Mouse (Mus musculus) MEL (cell line): ENCODE measurements around the gene Zfp566. TPM values are rescaled to one million over a fixed set of nuclear protein-coding genes. Genes with fewer than 3 reads are reported as not detected.

ENCODE experiments used
- DNase-seq: peaks from one replicate; pipeline ENCODE4 v3.0.0; 2011; ENCODE audit warnings: low read depth, low spot score
- H3K27ac ChIP-seq: 2 replicates; pipeline ENCODE4 v1.5.1; 2012; ENCODE audit warnings: low read depth, mild to moderate bottlenecking, control low read depth, low read length, moderate library complexity; ENCODE audit not compliant: control insufficient read depth
- H3K27me3 ChIP-seq, 2 experiments: fragments of 150-350 bp in 1 of 2; sonication (generic) in 1 of 2; 2 replicates each; pipeline ENCODE4 v1.6.1; 2012; ENCODE audit warnings: low read length in 2 of 2, mild to moderate bottlenecking in 2 of 2, improper control_type of control experiment in 1 of 2, moderate library complexity in 1 of 2; ENCODE audit not compliant: insufficient read depth in 2 of 2, control insufficient read depth in 1 of 2
- H3K36me3 ChIP-seq, 2 experiments: 2 replicates each; pipeline ENCODE4 v1.6.1; 2012 to 2014; ENCODE audit warnings: low read length in 2 of 2, improper control_type of control experiment in 1 of 2, inconsistent platforms in 1 of 2, mild to moderate bottlenecking in 1 of 2; ENCODE audit not compliant: insufficient read depth in 2 of 2, control insufficient read depth in 1 of 2
- H3K4me1 ChIP-seq, 2 experiments: fragments of 150-350 bp in 1 of 2; sonication (generic) in 1 of 2; 2 replicates each; pipeline ENCODE4 v1.6.1; 2012; ENCODE audit warnings: low read length in 2 of 2, improper control_type of control experiment in 1 of 2, mild to moderate bottlenecking in 1 of 2; ENCODE audit not compliant: insufficient read depth in 2 of 2, control insufficient read depth in 1 of 2
- H3K4me3 ChIP-seq, 2 experiments: fragments of 150-350 bp in 1 of 2; sonication (generic) in 1 of 2; 2 replicates each; pipeline ENCODE4 v1.5.1; 2012; ENCODE audit warnings: low read depth in 2 of 2, low read length in 2 of 2, mild to moderate bottlenecking in 2 of 2, moderate library complexity in 2 of 2, control low read depth in 1 of 2, improper control_type of control experiment in 1 of 2; ENCODE audit not compliant: control insufficient read depth in 1 of 2, insufficient read depth in 1 of 2
- H3K79me2 ChIP-seq: 2 replicates; pipeline ENCODE4 v1.6.1; 2012; ENCODE audit warnings: mild to moderate bottlenecking, low read length, moderate library complexity; ENCODE audit not compliant: control insufficient read depth, poor library complexity, insufficient read depth
- H3K9ac ChIP-seq: 2 replicates; pipeline ENCODE4 v1.6.1; 2012; ENCODE audit warnings: low read depth, mild to moderate bottlenecking, control low read depth, low read length, moderate library complexity; ENCODE audit not compliant: control insufficient read depth, poor library complexity, severe bottlenecking
- H3K9me3 ChIP-seq: fragments of 150-350 bp; sonication (generic); replicated peaks from 2 replicates; pipeline ENCODE4 v1.6.1; 2012; ENCODE audit warnings: mild to moderate bottlenecking, low read length, improper control_type of control experiment, moderate library complexity; ENCODE audit not compliant: insufficient read depth
- CHD1 ChIP-seq: IDR thresholded peaks from 2 replicates; pipeline ENCODE4 v1.6.1; 2012; ENCODE audit warnings: low read depth, mild to moderate bottlenecking, inconsistent platforms, low read length, improper control_type of control experiment
- CHD2 ChIP-seq: IDR thresholded peaks from 2 replicates; pipeline ENCODE4 v1.6.1; 2011; ENCODE audit warnings: low read length, improper control_type of control experiment
- ELF1 ChIP-seq: IDR thresholded peaks from 2 replicates; pipeline ENCODE4 v1.6.1; 2014; ENCODE audit warnings: low read depth, mild to moderate bottlenecking, inconsistent platforms, low read length, improper control_type of control experiment, moderate library complexity
- EP300 ChIP-seq, 2 experiments: IDR thresholded peaks; 2 replicates each; pipeline ENCODE4 v1.6.1; 2011; ENCODE audit warnings: improper control_type of control experiment in 2 of 2, low read length in 2 of 2, low read depth in 1 of 2, mild to moderate bottlenecking in 1 of 2
- ETS1 ChIP-seq: IDR thresholded peaks from 2 replicates; pipeline ENCODE4 v1.6.1; 2012; ENCODE audit warnings: low read depth, mild to moderate bottlenecking, inconsistent platforms, low read length, improper control_type of control experiment, moderate library complexity
- GABPA ChIP-seq: IDR thresholded peaks from 2 replicates; pipeline ENCODE4 v1.6.1; 2012; ENCODE audit warnings: low read depth, mild to moderate bottlenecking, inconsistent platforms, low read length, improper control_type of control experiment, moderate library complexity
- GATA1 ChIP-seq: IDR thresholded peaks from 2 replicates; pipeline ENCODE4 v1.6.1; 2011; ENCODE audit warnings: low read depth, low read length, improper control_type of control experiment
- HCFC1 ChIP-seq: IDR thresholded peaks from 2 replicates; pipeline ENCODE4 v1.6.1; 2012; ENCODE audit warnings: low read depth, mild to moderate bottlenecking, inconsistent platforms, low read length, improper control_type of control experiment, moderate library complexity
- JUND ChIP-seq: IDR thresholded peaks from 2 replicates; pipeline ENCODE4 v1.6.1; 2011; ENCODE audit warnings: low read depth, mild to moderate bottlenecking, improper control_type of control experiment, low read length
- KAT2A ChIP-seq: conservative IDR thresholded peaks from 2 replicates; pipeline ENCODE4 v1.6.1; 2012; ENCODE audit warnings: low read depth, low read length, improper control_type of control experiment, inconsistent platforms
- MAFK ChIP-seq: IDR thresholded peaks from 2 replicates; pipeline ENCODE4 v1.6.1; 2011; ENCODE audit warnings: low read depth, mild to moderate bottlenecking, low read length, improper control_type of control experiment, borderline replicate concordance
- MAX ChIP-seq: IDR thresholded peaks from 2 replicates; pipeline ENCODE4 v1.6.1; 2011; ENCODE audit warnings: low read length, improper control_type of control experiment
- MAZ ChIP-seq: IDR thresholded peaks from 2 replicates; pipeline ENCODE4 v1.6.1; 2012; ENCODE audit warnings: low read depth, mild to moderate bottlenecking, inconsistent platforms, low read length, improper control_type of control experiment
- MEF2A ChIP-seq: IDR thresholded peaks from 2 replicates; pipeline ENCODE4 v1.6.1; 2014; ENCODE audit warnings: low read depth, mild to moderate bottlenecking, inconsistent platforms, low read length, improper control_type of control experiment; ENCODE audit not compliant: poor library complexity, insufficient replicate concordance, severe bottlenecking; ENCODE audit errors: extremely low read depth
- MXI1 ChIP-seq: IDR thresholded peaks from 2 replicates; pipeline ENCODE4 v1.6.1; 2011; ENCODE audit warnings: mild to moderate bottlenecking, low read depth, low read length, improper control_type of control experiment
- MYB ChIP-seq: IDR thresholded peaks from 2 replicates; pipeline ENCODE4 v1.6.1; 2011; ENCODE audit warnings: mild to moderate bottlenecking, low read depth, low read length, improper control_type of control experiment
- NELFE ChIP-seq: IDR thresholded peaks from 2 replicates; pipeline ENCODE4 v1.6.1; 2011; ENCODE audit warnings: low read depth, low read length, improper control_type of control experiment
- NRF1 ChIP-seq: IDR thresholded peaks from 2 replicates; pipeline ENCODE4 v1.6.1; 2014; ENCODE audit warnings: low read depth, mild to moderate bottlenecking, inconsistent platforms, low read length, improper control_type of control experiment, moderate library complexity; ENCODE audit not compliant: poor library complexity, insufficient read depth, severe bottlenecking
- POLR2A ChIP-seq, 2 experiments: IDR thresholded peaks; 2 replicates each; pipeline ENCODE4 v1.6.1; 2011 to 2012; ENCODE audit warnings: low read length in 2 of 2, mild to moderate bottlenecking in 2 of 2, control low read depth in 1 of 2, improper control_type of control experiment in 1 of 2, low read depth in 1 of 2, moderate library complexity in 1 of 2; ENCODE audit not compliant: control insufficient read depth in 1 of 2, insufficient read depth in 1 of 2, poor library complexity in 1 of 2
- POLR2AphosphoS2 ChIP-seq: IDR thresholded peaks from 2 replicates; pipeline ENCODE4 v1.6.1; 2011; ENCODE audit warnings: low read length, improper control_type of control experiment
- TBP ChIP-seq: IDR thresholded peaks from 2 replicates; pipeline ENCODE4 v1.8.0; 2011; ENCODE audit warnings: low read depth, low read length, improper control_type of control experiment
- TCF12 ChIP-seq: IDR thresholded peaks from 2 replicates; pipeline ENCODE4 v1.6.1; 2014; ENCODE audit warnings: low read depth, mild to moderate bottlenecking, inconsistent platforms, low read length, improper control_type of control experiment, moderate library complexity
- UBTF ChIP-seq: IDR thresholded peaks from 2 replicates; pipeline ENCODE4 v1.6.1; 2012; ENCODE audit warnings: low read depth, mild to moderate bottlenecking, inconsistent platforms, low read length, improper control_type of control experiment, moderate library complexity, borderline replicate concordance; ENCODE audit not compliant: insufficient read depth
- USF1 ChIP-seq: IDR thresholded peaks from 2 replicates; pipeline ENCODE4 v1.6.1; 2014; ENCODE audit warnings: low read depth, mild to moderate bottlenecking, inconsistent platforms, low read length, improper control_type of control experiment, moderate library complexity
- ZKSCAN1 ChIP-seq: IDR thresholded peaks from 2 replicates; pipeline ENCODE4 v1.6.1; 2012; ENCODE audit warnings: low read depth, mild to moderate bottlenecking, inconsistent platforms, low read length, improper control_type of control experiment, moderate library complexity
- polyA plus RNA-seq, 2 experiments: library from polyadenylated mRNA; stranded (reverse) in 1 of 2; unstranded in 1 of 2; fragments of >175 nt in 1 of 2; fragments of >200 nt in 1 of 2; gene quantifications; 2 replicates each; pipeline versions ENCODE4 v1.2.1 to v1.2.4; 2012; ENCODE audit warnings: low replicate concordance in 2 of 2, low read depth in 1 of 2; ENCODE audit not compliant: insufficient read length in 2 of 2, insufficient read depth in 1 of 2, missing spikeins in 1 of 2
- total RNA-seq: library from RNA; depleted of rRNA; stranded (reverse); fragments of 300-350 nt; gene quantifications from 2 replicates; pipeline ENCODE4 v1.2.3, GENCODE M21; 2012

The Zfp566 gene
- total and polyA plus RNA-seq, 3 experiments: 7.3 to 8.0 TPM; not detected in 1

- TF ChIP-seq CHD2: no peak
These were observed 39.6 kb upstream of the Zfp566 start (continued) for GRCm38 (mm10) chr7:30129900-30130299.

GRCm38 (mm10) chr7:30122188-30122530 lies 31.8 kb upstream of the Zfp566 start:
- Histone ChIP-seq H3K27ac (peak overlapping the region; percentile 29), H3K4me3 (peak overlapping the region; percentile 62 to 71), H3K27me3 (no peaks in the 10 kb centered on the region), H3K79me2 (peaks cover 2% of the 10 kb centered on the region; the same call in 1 of the 2 replicates), H3K36me3 (peaks cover 0 to 5% of the 10 kb centered on the region in 2 experiments; a peak in 1 of 4 replicates), H3K9me3 (no peaks in the 10 kb centered on the region), H3K4me1 (peaks cover 0 to 5% of the 10 kb centered on the region in 2 experiments; a peak in 3 of 4 replicates), H3K9ac (peak overlapping the region; percentile 86)
- 0 out of 4 replicates have a peak, but pooled peaks of 1 of the 2 experiments have one; percentile 0 for TF ChIP-seq EP300 (IDR thresholded peaks at IDR 0.05; ENCODE audit: low read depth in 1 of 2, low read length in 2 of 2)
- peak; percentile 1; the same call in 1 of the 2 replicates for TF ChIP-seq MXI1
- TF ChIP-seq ETS1: no peak
- DNase-seq: no peak

GRCm38 (mm10) chr7:30121308-30122187 lies 31.2 kb upstream of the Zfp566 start, which contains the start of gene Zfp382:
Gene Zfp382 (plus strand): TSS chr7:30121942.
- H3K27ac ChIP-seq: peak within 1 kb of the TSS; percentile 68
- peak within 1 kb of the TSS; percentile 62 to 71 for H3K4me3 ChIP-seq
- TF ChIP-seq TCF12 (no peak), ELF1 (0 out of 2 replicates have a peak, but pooled peaks have one; percentile 4), GATA1 (no peak), MAZ (peak; percentile 68; the same call in 1 of the 2 replicates), USF1 (0 out of 2 replicates have a peak, but pooled peaks have one; percentile 5), MAFK (no peak), CHD1 (no peak), MAX (0 out of 2 replicates have a peak, but pooled peaks have one; percentile 23), JUND (no peak), MYB (no peak), MXI1 (peak; percentile 71; the same call in 1 of the 2 replicates), UBTF (no peak), EP300 (IDR thresholded peaks at IDR 0.05; ENCODE audit: low read depth in 1 of 2, low read length in 2 of 2) (0 out of 4 replicates have a peak, but pooled peaks of 1 of the 2 experiments have one; percentile 2), POLR2A (IDR thresholded peaks at IDR 0.05; ENCODE audit: control insufficient read depth in 1 of 2, insufficient read depth in 1 of 2, low read depth in 1 of 2, low read length in 2 of 2, poor library complexity in 1 of 2) (peak; percentile 87 to 89), MEF2A (no peak), POLR2AphosphoS2 (peak; percentile 92), TBP (no peak), ETS1 (no peak), GABPA (no peak), NELFE (peak; percentile 90), KAT2A (no peak; the same call in 1 of the 2 replicates), NRF1 (peak; percentile 77), CHD2 (no peak), HCFC1 (peak; percentile 76), ZKSCAN1 (no peak)

More at GRCm38 (mm10) chr7:30121308-30122187, 31.2 kb upstream of the Zfp566 start, which contains the start of gene Zfp382:
- H3K79me2 ChIP-seq: peaks cover 2% of the 10 kb centered on the region; the same call in 1 of the 2 replicates
- H3K9ac ChIP-seq: peak within 1 kb of the TSS; percentile 86
- peak; percentile 93 for DNase-seq
- no peaks in the 10 kb centered on the region for H3K27me3 ChIP-seq
- peaks cover 0 to 5% of the 10 kb centered on the region in 2 experiments; a peak in 1 of 4 replicates for H3K36me3 ChIP-seq
- peaks cover 0 to 5% of the 10 kb centered on the region in 2 experiments; a peak in 3 of 4 replicates for H3K4me1 ChIP-seq
- no peaks in the 10 kb centered on the region for H3K9me3 ChIP-seq
